Mouse (Mus musculus) CD4-positive, CD25-positive, alpha-beta regulatory T cell (primary cell): ENCODE data around the gene Ankrd45. TPM values are rescaled to one million over a fixed set of nuclear protein-coding genes. Genes with fewer than 3 reads are reported as not detected.

Source experiments
- polyA plus RNA-seq: library from polyadenylated mRNA; unstranded; fragments of 100-300 nt; shearing (Covaris generic); gene quantifications from one replicate; pipeline ENCODE4 v1.2.1, GENCODE M21; 2017

Ankrd45 gene
- polyA plus RNA-seq = not detected

DNA sequence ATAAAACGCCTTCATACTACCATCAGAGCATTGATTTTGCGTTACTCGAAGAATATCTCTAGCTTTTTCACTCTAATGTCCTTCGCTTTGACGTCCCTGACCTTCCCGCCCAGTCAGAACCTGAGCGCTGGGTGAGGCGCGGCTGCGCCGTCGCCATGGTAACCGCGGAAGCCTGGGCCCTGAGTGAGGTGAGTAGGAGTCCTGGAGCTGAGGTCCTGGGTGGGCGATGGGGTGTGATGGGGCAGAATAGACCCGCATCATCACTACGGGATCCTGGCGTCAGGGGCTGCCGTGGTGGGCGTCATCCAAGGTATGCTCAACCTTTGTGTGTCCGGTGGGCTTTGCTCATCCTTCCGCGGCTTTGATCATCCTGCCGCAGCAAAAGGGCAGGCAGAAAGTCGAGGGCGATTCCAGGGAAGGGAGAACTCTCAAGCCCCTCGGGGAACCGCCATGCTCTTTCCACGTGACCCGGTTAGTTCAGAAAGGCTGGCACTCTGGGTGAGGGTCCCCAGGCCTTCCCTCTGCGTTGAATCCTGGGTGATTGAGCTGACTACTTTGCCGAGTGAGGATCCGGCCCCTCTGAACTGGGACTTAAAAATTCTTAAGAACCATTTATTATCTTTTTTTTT, at the start of gene Ankrd45:
TSS of gene Ankrd45 (plus strand) at position 161 of the 629 bp plus-strand sequence.

DNA sequence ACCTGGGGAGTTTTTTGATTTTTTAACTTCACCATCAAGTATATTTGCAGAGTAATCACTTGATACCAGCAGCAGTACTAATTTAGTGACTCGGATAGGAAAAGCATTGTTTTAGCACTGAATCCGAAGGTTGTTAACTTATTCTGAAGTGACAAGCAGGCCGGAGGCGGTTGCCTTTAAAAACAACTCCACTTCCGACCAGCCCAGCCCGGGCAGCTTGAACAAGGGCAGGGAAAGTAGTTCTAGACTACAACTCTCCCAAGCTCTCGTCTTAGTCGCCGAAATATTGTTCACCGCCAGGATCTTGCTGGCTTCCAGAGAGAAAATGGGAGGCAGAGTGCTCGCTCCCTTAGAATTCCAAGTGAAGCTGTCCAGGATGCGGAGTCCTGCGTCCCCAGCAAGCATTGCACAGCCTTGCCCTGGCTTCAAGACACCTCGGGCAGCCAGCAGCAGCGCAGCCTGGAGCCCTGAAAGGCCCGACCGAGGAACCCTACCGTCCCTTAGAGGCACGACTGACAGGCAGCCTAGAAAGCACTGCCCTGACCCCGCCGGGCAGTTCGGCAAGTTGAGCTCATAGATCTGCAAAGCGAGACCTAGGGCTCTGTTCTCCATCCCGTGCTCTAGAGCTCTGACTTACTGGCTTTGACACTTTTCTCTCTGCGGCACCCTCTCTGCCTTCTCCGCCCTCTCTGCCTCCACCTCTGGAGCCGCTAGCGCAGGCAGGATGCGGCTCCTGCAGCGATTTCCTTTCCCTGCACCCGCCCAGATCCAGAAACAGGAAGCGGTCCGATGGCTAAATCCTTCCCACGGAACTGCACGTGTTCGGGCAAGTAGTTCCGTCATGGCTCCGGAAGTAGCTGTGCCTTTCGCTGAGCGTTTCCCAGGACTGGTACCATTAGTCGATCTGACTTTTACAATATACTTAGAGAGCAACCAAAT, 11.5 kb upstream of the Ankrd45 start, which contains the start of gene Klhl20:
TSS of gene Klhl20 (minus strand) at position 786 of the 939 bp plus-strand sequence.

DNA sequence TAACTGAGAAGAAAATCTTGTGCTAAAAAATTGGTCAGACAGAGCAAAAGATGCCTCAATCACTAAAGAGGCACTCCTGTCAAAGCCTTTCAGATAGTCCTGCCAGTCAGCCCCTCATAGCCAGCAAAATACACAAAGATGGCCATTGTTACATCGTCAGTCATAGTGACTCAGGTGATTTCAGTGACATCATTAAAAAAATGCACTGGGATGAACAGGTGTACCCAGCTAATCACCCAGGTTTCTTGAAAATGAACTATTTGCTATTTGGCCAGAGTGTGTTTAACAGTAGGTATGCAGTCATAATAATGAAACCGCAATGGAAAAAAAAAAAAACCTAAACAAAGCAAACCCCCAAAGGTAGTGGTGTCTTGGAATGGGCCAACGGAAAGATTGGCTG, 16.7 kb downstream of the Ankrd45 start, which contains the start of gene Tex50:
TSS of gene Tex50 (minus strand) at position 101 of the 400 bp plus-strand sequence.

Other genes with a start within 250 kb of the Ankrd45 start
- gene Rc3h1, start 236.3 kb upstream of the Ankrd45 start, polyA plus RNA-seq = 15.0 TPM
- gene Serpinc1, start 164.1 kb upstream of the Ankrd45 start, polyA plus RNA-seq = 7.5 TPM
- 11.5 TPM for gene Zbtb37, start 107.8 kb upstream of the Ankrd45 start, polyA plus RNA-seq
- gene Dars2, start 72.0 kb upstream of the Ankrd45 start, polyA plus RNA-seq = 17.1 TPM
- 12.5 TPM for gene Cenpl, start 72.0 kb upstream of the Ankrd45 start, polyA plus RNA-seq
- gene Klhl20, start 11.2 kb upstream of the Ankrd45 start, polyA plus RNA-seq = 32.3 TPM
- gene Tex50, start 16.6 kb downstream of the Ankrd45 start, polyA plus RNA-seq = not detected
- 260 TPM for gene Prdx6, start 108.5 kb downstream of the Ankrd45 start, polyA plus RNA-seq